Mouse (Mus musculus) cortical plate, adult 2 months (tissue): ENCODE results near the gene Pemt. TPM values are rescaled to one million over a fixed set of nuclear protein-coding genes. Genes with fewer than 3 reads are reported as not detected.

Experiments
- H3K27ac ChIP-seq: fragments of 200-500 bp; 2 replicates; pipeline ENCODE4 v1.5.1; 2012; ENCODE audit warnings: low read length, control low read depth, inconsistent platforms; ENCODE audit not compliant: insufficient read depth
- H3K4me1 ChIP-seq: fragments of 200-500 bp; 2 replicates; pipeline ENCODE4 v1.6.1; 2011; ENCODE audit warnings: low read length; ENCODE audit not compliant: control insufficient read depth, insufficient read depth
- H3K4me3 ChIP-seq: fragments of 200-500 bp; 2 replicates; pipeline ENCODE4 v1.5.1; 2011; ENCODE audit warnings: mild to moderate bottlenecking, low read length, control low read depth; ENCODE audit not compliant: insufficient read depth
- CTCF ChIP-seq: fragments of 200-500 bp; IDR thresholded peaks from 2 replicates; pipeline ENCODE4 v1.5.1; 2011; ENCODE audit warnings: mild to moderate bottlenecking, control low read depth, low read length; ENCODE audit not compliant: insufficient read depth; ENCODE audit errors: extremely low read depth
- POLR2A ChIP-seq: fragments of 200-500 bp; IDR thresholded peaks from 2 replicates; pipeline ENCODE4 v1.6.1; 2011; ENCODE audit warnings: mild to moderate bottlenecking, low read length, control low read depth; ENCODE audit not compliant: insufficient read depth; ENCODE audit errors: extremely low read depth
- polyA plus RNA-seq: library from polyadenylated mRNA; depleted of rRNA; stranded (reverse); fragments of >200 nt; gene quantifications from 2 replicates; pipeline ENCODE4 v1.2.3, GENCODE M21; 2012

The Pemt gene
- polyA plus RNA-seq, 1 experiment = 7.1 TPM

DNA sequence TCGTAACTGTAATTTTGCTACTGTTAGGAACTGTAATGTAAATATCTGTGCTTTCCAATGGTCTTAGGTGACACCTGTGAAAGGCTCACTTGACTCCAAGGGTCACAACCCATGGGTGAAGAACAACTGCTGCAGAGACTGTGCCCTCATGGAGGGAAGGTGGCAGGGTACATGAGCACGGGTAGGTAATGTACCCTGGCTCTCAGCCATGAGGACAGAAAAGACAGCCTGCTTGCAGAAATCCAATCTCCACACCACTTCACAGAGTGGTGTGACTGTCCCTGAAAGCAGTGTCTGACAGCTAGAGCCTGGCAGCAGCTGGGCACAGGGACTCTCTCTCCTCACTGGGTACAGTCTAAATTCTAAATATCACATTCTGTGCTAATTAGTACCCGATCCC is 34.8 kb downstream of the Pemt start:
- no peak for TF ChIP-seq POLR2A
- no peak for TF ChIP-seq CTCF
- Histone ChIP-seq H3K27ac (no peak overlapping the region), H3K4me1 (peaks cover 3% of the 10 kb centered on the region; the same call in 1 of the 2 replicates), H3K4me3 (no peak overlapping the region)

DNA sequence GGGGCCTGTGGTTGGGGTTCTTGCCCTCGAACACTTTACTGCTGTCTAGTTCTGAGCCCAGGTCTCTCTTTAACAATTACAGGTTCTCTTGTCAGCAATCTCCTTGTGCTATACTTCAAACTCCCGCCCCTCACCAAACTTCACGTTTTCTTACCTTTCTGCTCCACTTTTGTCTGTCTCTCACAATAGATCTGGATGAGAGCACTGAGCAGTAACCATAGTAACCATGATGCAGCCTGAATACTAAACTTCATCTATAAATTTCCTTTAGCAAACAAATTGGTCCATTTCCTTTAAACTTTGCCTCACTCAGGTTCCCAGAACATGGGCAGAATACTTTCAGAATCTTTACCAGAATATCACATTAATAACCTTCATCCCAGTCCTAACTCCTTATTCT is 36.8 kb downstream of the Pemt start:
- no peak overlapping the region for H3K27ac ChIP-seq

DNA sequence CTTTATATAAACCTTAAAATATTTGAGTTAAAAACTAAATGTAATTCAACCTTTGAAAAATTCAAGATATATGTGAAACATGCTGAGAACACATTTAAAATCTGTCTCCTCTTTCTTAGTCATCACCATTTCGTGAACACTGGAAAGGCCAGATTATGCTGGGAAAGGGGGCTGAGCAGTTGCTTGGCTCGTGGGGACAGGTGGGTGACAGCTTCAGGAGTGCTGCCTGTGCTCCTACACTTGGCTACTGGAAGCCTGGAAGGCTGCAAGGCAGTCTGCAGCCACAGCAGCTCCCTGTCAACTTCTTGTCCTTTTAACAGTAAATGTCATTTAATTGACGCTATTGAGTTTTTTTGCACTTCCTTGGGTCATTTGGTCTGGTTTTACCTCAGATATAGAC is 40.4 kb downstream of the Pemt start:
- H3K27ac ChIP-seq = no peak overlapping the region
- peaks cover 3% of the 10 kb centered on the region; the same call in 1 of the 2 replicates for H3K4me1 ChIP-seq
- TF ChIP-seq CTCF (no peak), POLR2A (no peak)
- no peak overlapping the region for H3K4me3 ChIP-seq

More for the DNA sequence above, 36.8 kb downstream of the Pemt start:
- TF ChIP-seq CTCF (no peak), POLR2A (no peak)
- Histone ChIP-seq H3K4me3 (no peak overlapping the region), H3K4me1 (peaks cover 3% of the 10 kb centered on the region; the same call in 1 of the 2 replicates)

DNA sequence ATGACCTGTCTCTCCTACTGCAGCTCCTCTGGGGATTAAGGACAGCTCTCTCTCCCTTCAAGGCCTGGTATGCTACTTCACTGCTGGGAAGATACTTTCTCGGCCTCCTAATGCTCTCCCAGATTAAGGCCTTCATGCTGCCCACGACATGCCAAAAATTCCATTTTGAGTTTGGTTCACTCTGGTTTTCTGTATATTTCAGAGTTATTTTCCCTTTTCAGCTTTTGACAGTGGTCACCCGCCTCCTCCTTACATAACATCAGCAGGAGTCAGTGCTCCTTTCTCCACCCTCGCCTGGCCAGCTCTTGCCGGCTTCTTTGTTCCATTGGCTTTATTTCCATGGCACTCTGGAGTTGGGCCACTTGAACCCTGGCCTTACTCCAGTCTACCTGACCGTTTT is 41.6 kb downstream of the Pemt start:
- Histone ChIP-seq H3K4me3 (no peak overlapping the region), H3K4me1 (peaks cover 3% of the 10 kb centered on the region; the same call in 1 of the 2 replicates), H3K27ac (peak overlapping the region; percentile 72; the same call in 1 of the 2 replicates)
- no peak for TF ChIP-seq CTCF
- TF ChIP-seq POLR2A = no peak

DNA sequence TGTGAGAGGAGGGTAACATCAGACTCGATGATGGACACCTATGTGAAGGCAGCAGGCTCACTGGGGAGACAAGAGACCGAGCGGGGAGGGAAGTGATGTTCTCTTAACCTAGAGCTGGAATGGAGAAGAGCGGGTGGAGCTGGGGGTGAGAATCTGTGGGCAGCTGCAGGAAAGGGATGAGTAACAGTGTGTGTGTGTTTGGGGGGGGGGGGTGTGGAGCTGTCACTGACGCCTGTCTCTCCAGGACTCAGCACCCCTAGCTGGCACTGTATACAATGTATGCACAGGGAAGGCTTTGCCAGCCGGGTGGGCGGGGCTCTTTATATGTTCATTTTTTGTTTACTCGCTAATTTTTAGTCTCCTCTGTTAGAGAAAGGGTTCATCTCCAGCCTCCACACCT is 42.5 kb downstream of the Pemt start:
- TF ChIP-seq CTCF (no peak), POLR2A (no peak)
- H3K27ac ChIP-seq = no peak overlapping the region

DNA sequence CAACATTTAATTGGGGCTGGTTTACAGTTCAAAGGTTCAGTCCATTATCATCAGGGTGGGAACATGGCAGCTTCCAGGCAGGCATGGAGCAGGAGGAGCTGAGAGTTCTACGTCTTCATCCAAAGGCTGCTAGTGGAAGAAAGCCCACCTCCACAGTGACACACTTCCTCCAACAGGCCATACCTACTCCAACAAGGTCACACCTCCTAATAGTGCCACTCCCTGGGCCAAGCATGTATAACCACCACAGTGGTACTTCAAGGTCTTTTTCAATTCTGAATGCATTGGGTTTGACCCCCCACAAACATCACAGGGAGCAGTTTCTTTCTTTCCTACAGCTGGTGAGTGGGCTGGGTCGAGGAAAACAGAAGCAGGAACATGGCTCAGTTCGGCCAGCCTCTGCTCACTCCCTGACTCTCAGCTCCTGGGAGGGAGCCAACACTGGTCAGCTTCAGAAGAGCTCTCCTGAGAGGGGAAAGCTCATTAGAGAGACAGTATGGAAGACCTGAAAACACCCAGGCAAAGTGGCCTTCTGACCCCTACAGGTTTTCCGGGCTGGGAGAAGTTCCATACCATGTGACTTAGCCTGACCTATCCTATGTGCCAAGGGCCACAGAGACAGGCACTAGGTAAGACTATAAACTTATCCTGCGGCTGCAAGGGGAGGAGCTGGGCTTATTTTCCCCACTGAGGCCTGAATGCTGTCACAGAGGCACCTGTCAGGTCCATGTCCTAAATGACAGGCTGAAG is 44.9 kb downstream of the Pemt start:
- TF ChIP-seq CTCF (no peak), POLR2A (no peak)

More for the DNA sequence above, 42.5 kb downstream of the Pemt start:
- no peak overlapping the region for H3K4me3 ChIP-seq
- H3K4me1 ChIP-seq = no peaks in the 10 kb centered on the region

DNA sequence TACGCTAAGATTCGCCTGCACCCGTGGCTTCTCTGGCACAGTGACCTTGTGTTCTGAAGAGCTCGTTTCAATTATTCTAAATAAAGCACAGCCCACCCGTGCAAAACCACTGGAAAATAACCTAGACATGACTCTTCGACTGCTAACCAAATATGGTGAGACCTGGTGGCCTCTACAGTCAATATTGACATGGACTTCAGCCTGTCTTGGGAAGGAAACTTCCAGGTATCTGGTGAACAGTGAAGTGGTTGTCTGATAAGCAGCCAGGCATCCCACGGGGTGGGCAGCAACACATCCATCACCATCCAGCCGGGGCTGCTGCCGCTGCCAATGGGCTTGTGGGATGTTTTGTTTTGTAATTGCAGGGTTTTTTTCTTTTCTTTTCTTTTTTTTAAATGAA is 52.0 kb downstream of the Pemt start:
- TF ChIP-seq POLR2A = no peak
- no peak for TF ChIP-seq CTCF
- no peak overlapping the region for H3K27ac ChIP-seq
- H3K4me1 ChIP-seq = no peaks in the 10 kb centered on the region
- H3K4me3 ChIP-seq = no peak overlapping the region

More for the DNA sequence above, 44.9 kb downstream of the Pemt start:
- Histone ChIP-seq H3K4me1 (no peaks in the 10 kb centered on the region), H3K27ac (no peak overlapping the region), H3K4me3 (no peak overlapping the region)

DNA sequence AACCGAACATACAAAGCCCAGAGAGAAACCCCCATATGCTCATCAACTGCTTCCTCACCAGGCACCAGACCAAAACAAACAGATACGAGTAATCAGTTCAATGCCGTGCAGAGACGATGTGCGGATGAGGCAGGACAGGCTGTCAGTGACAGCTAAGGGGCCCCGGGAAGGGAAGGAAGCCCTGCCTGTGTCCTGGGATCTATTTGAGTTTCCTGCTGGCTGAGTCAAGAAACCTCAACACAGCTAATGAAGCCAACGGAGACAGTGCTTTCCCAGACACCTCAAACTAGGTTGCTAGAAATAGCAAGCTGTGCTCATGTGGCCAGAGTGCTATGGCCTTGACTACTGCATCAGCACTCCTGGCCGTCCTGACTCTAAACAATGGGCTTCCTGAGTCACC is 54.9 kb downstream of the Pemt start:
- no peaks in the 10 kb centered on the region for H3K4me1 ChIP-seq
- no peak overlapping the region for H3K27ac ChIP-seq
- no peak overlapping the region for H3K4me3 ChIP-seq
- TF ChIP-seq CTCF (no peak), POLR2A (no peak)

DNA sequence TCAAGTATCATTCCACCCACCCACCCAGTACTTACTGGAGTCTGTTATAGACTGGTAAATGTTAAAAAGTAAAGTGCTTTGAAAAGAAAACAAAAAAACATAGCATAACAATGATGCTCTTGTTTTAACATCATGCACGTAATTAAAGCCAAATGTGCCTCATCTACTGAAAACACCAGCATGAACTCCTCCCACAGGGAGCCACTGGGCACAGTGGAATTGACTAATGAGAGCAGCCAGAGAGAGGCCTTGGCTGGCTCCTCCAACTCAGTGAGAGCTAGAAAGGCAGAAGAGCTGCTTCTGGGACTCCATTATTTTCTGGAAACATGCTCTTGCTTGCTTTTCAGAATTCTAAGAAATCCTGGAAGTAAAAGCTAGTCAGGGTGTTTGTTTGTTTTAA is 56.9 kb downstream of the Pemt start:
- Histone ChIP-seq H3K4me1 (no peaks in the 10 kb centered on the region), H3K27ac (no peak overlapping the region), H3K4me3 (no peak overlapping the region)
- TF ChIP-seq CTCF (no peak), POLR2A (no peak)

DNA sequence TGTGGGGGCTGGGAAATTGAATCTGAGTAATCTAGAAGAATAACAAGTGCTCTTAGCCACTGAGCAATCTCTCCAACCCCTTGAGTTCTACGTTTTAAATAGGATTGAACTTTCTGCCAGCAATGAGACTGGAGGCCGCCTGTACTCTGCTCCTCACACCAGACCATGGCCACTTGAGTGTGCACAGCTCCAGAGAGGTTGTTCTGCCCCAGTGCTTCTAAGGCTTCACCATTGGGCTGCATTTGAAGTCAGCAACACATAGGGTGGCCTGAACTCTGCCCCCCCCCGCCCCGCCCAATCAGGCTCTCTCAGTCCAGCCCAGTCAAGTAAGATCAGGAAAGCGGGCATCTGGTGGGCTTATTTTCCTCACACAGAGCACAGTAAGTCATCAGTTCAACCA is 68.5 kb downstream of the Pemt start:
- H3K4me1 ChIP-seq = no peaks in the 10 kb centered on the region

DNA sequence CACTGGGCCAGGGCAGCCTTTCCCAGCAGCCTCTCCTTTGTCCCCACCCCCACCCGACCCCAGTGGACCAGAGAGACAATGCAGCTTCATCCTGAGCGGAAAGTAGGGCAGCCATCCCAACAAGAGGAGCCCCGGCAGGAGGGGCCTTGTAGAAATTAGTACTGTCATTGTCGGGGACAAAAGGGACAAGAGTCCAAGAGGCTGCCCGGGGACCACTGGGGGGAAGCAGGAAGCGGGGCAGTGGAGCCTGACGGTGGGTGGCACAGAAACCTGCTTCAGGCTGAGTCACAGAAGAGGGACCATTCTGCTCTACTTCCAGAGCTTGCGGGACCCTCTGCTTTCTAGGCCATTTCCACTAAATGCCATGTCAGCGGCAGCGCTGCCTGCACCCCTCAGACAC is 71.0 kb downstream of the Pemt start:
- Histone ChIP-seq H3K4me3 (no peak overlapping the region), H3K27ac (no peak overlapping the region), H3K4me1 (no peaks in the 10 kb centered on the region)
- TF ChIP-seq POLR2A = no peak
- TF ChIP-seq CTCF = no peak

More for the DNA sequence above, 68.5 kb downstream of the Pemt start:
- TF ChIP-seq POLR2A = no peak
- TF ChIP-seq CTCF = no peak
- H3K4me3 ChIP-seq = no peak overlapping the region
- no peak overlapping the region for H3K27ac ChIP-seq
